Mouse (Mus musculus): ENCODE data around the gene Ggps1. TPM values are rescaled to one million over a fixed set of nuclear protein-coding genes. Genes with fewer than 3 reads are reported as not detected.

Gene Ggps1
- polyA plus RNA-seq, 1 experiment from 2014 or later: 81.1 TPM

- Histone ChIP-seq H3K4me1 (no peaks in the 10 kb centered on the region), H3K36me3 (peaks cover 47% of the 10 kb centered on the region), H3K27ac (replicated peaks) (no peak overlapping the region), H3K9ac (replicated peaks) (no peak overlapping the region), H3K4me2 (no peak overlapping the region), H3K9me3 (replicated peaks) (no peaks in the 10 kb centered on the region), H3K4me3 (replicated peaks) (no peak overlapping the region), H3K27me3 (replicated peaks) (no peaks in the 10 kb centered on the region)
- WGBS: 95% methylated on average over 4 of the region's 4 CpGs
- ATAC-seq (ENCODE audit: low FRiP score): no peak
Measured at GRCm38 (mm10) chr13:14011454-14011995, 51.8 kb downstream of the Ggps1 start.

- H3K36me3 ChIP-seq: peaks cover 61% of the 10 kb centered on the region
Measured at GRCm38 (mm10) chr13:14006056-14006455, 57.2 kb downstream of the Ggps1 start.

GRCm38 (mm10) chr13:14004999-14005398, 58.3 kb downstream of the Ggps1 start:
- Histone ChIP-seq H3K9me3 (replicated peaks) (no peaks in the 10 kb centered on the region), H3K4me2 (no peak overlapping the region), H3K4me1 (no peaks in the 10 kb centered on the region), H3K27me3 (replicated peaks) (no peaks in the 10 kb centered on the region), H3K9ac (replicated peaks) (no peak overlapping the region), H3K4me3 (replicated peaks) (no peak overlapping the region), H3K27ac (replicated peaks) (no peak overlapping the region), H3K36me3 (peaks cover 68% of the 10 kb centered on the region)
- no peak for ATAC-seq (ENCODE audit: low FRiP score)
- 92% methylated on average over 5 of the region's 5 CpGs for WGBS

More at GRCm38 (mm10) chr13:14006056-14006455, 57.2 kb downstream of the Ggps1 start:
- no peaks in the 10 kb centered on the region for H3K27me3 ChIP-seq (replicated peaks)
- H3K4me3 ChIP-seq (replicated peaks): no peak overlapping the region
- no peaks in the 10 kb centered on the region for H3K9me3 ChIP-seq (replicated peaks)
- no peak overlapping the region for H3K27ac ChIP-seq (replicated peaks)
- no peaks in the 10 kb centered on the region for H3K4me1 ChIP-seq
- no peak overlapping the region for H3K4me2 ChIP-seq
- 58% methylated on average over 2 of the region's 2 CpGs for WGBS
- H3K9ac ChIP-seq (replicated peaks): no peak overlapping the region
- no peak for ATAC-seq (ENCODE audit: low FRiP score)

- ATAC-seq (ENCODE audit: low FRiP score): no peak
- H3K9me3 ChIP-seq (replicated peaks): no peaks in the 10 kb centered on the region
- no peaks in the 10 kb centered on the region for H3K4me1 ChIP-seq
- WGBS: 86% methylated on average over 4 of the region's 4 CpGs
- no peak overlapping the region for H3K9ac ChIP-seq (replicated peaks)
- H3K4me3 ChIP-seq (replicated peaks): no peak overlapping the region
- no peak overlapping the region for H3K4me2 ChIP-seq
- H3K27me3 ChIP-seq (replicated peaks): no peaks in the 10 kb centered on the region
- H3K27ac ChIP-seq (replicated peaks): no peak overlapping the region
- H3K36me3 ChIP-seq: peaks cover 72% of the 10 kb centered on the region
Measured at GRCm38 (mm10) chr13:14004086-14004485, 59.2 kb downstream of the Ggps1 start.

GRCm38 (mm10) chr13:14002706-14003105, 60.6 kb downstream of the Ggps1 start:
- no peak for ATAC-seq (ENCODE audit: low FRiP score)
- Histone ChIP-seq H3K9ac (replicated peaks) (no peak overlapping the region), H3K4me1 (no peaks in the 10 kb centered on the region), H3K4me3 (replicated peaks) (no peak overlapping the region), H3K27ac (replicated peaks) (no peak overlapping the region), H3K27me3 (replicated peaks) (no peaks in the 10 kb centered on the region), H3K4me2 (no peak overlapping the region), H3K36me3 (peaks cover 73% of the 10 kb centered on the region), H3K9me3 (replicated peaks) (no peaks in the 10 kb centered on the region)
- 60% methylated on average over 2 of the region's 2 CpGs for WGBS

Other genes with a start within 250 kb of the Ggps1 start
- gene B3galnt2, start 109.0 kb downstream of the Ggps1 start, polyA plus RNA-seq (2015; fragmentation: Nextera tagmentation; extraction: Ambion mirVana): 17.0 and 20.1 TPM in 2 replicates
- 94.8 and 112 TPM in 2 replicates for gene Tbce, start 23.9 kb downstream of the Ggps1 start, polyA plus RNA-seq (2015; fragmentation: Nextera tagmentation; extraction: Ambion mirVana)
- 68.7 and 70.2 TPM in 2 replicates for gene Arid4b, start 256 bp downstream of the Ggps1 start, polyA plus RNA-seq (2015; fragmentation: Nextera tagmentation; extraction: Ambion mirVana)